Mouse (Mus musculus) gastrocnemius, postnatal 25 days (tissue): ENCODE results near the gene Trim28. TPM values are rescaled to one million over a fixed set of nuclear protein-coding genes. Genes with fewer than 3 reads are reported as not detected.
"Not testable (repeated sequence)": the region's sequence is repeated elsewhere in the genome, so short reads cannot be mapped to it uniquely, and the experiment has no call there.

Source experiments
- DNase-seq: peaks from one replicate; pipeline ENCODE4 v3.0.0; 2022
- total RNA-seq, 2 experiments: library from RNA; stranded (reverse); gene quantifications; 1 replicate in 1 of 2; 2 replicates in 1 of 2; pipeline ENCODE4 v1.2.3; 2021

Gene Trim28
- total RNA-seq, 2 experiments from 2014 or later, result 59.1 to 60.7 TPM

DNA sequence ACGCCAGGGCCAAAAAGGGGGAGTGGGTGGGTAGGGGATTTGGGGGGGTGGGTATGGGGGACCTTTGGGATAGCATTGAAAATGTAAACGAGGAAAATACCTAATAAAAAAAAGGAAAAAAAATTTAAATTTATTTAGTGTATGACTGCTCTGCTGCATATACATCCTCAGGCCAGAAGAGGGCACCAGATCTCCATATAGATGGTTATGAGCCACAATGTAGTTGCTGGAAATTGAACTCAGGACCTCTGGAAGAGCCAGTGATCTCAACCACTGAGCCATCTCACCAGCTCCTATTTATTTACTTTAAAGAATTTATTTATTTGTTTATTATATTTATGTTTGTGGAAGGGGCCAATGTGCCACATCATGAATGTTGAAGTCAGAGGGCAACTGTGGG lies 64.5 kb downstream of the Trim28 start:
- DNase-seq, result not testable (repeated sequence)

DNA sequence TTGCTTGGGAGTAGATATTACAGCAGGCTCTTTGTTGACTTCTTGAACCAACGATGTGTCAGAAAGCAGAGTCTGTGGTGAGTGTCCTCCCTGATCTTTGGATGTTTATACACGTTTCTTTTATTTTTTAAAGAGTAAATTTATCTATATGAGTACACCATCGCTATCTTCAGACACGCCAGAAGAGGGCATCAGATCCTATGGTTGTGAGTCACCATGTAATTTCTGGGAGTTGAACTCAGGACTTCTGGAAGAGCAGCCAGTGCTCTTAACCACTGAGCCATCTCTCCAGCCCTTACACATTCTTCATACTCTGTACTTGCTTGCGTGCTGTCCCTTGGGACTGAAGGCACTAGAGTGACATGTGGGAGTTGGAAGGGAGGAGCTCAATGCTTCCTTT lies 73.4 kb downstream of the Trim28 start:
- no peak for DNase-seq

Other genes with a start within 250 kb of the Trim28 start
- gene Zscan18, start 195.5 kb upstream of the Trim28 start, total RNA-seq, result 1 to 10 TPM; 1.4 to 1.6 TPM
- gene Zfp329, start 180.3 kb upstream of the Trim28 start, total RNA-seq, result 1 to 10 TPM; 3.7 to 4.6 TPM
- gene Zfp110, start 164.4 kb upstream of the Trim28 start, total RNA-seq, result 10 to 100 TPM in 1 of 2 experiments, 1 to 10 TPM in 1; 8.9 to 10.3 TPM
- gene Zfp128, start 117.9 kb upstream of the Trim28 start, total RNA-seq, result 1 to 10 TPM; 2.4 TPM
- gene Zscan22, start 101.3 kb upstream of the Trim28 start, total RNA-seq, result 1 to 10 TPM; 2.7 to 3.4 TPM
- 100 to 1,000 TPM; 498 to 510 TPM for gene Rps5, start 76.8 kb upstream of the Trim28 start, total RNA-seq
- under 1 TPM; 0.21 to 0.33 TPM for gene Rnf225, start 71.7 kb upstream of the Trim28 start, total RNA-seq
- 1 to 10 TPM; 2.0 to 2.2 TPM for gene Zfp324, start 33.3 kb upstream of the Trim28 start, total RNA-seq
- gene Zfp446, start 21.3 kb upstream of the Trim28 start, total RNA-seq, result 1 to 10 TPM; 2.1 to 2.4 TPM
- not detected for gene Slc27a5, start 922 bp upstream of the Trim28 start, total RNA-seq
- gene Zbtb45, start 10.9 kb downstream of the Trim28 start, total RNA-seq, result 1 to 10 TPM; 2.7 to 4.9 TPM
- gene Chmp2a, start 35.7 kb downstream of the Trim28 start, total RNA-seq, result 10 to 100 TPM; 76.1 to 89.9 TPM
- 100 to 1,000 TPM; 132 to 138 TPM for gene Ube2m, start 39.2 kb downstream of the Trim28 start, total RNA-seq
- under 1 TPM; 0.54 to 0.75 TPM for gene Mzf1, start 55.6 kb downstream of the Trim28 start, total RNA-seq
- not detected for gene Vmn1r85, start 96.1 kb downstream of the Trim28 start, total RNA-seq
- gene Vmn1r86, start 120.8 kb downstream of the Trim28 start, total RNA-seq, result not detected
- not detected for gene Vmn1r87, start 141.0 kb downstream of the Trim28 start, total RNA-seq
- gene Vmn1r88, start 160.5 kb downstream of the Trim28 start, total RNA-seq, result under 1 TPM; 0.03 to 0.10 TPM
- not detected for gene Vmn1r89, start 213.9 kb downstream of the Trim28 start, total RNA-seq